Mouse (Mus musculus): Measurements from ENCODE around the gene Pak1ip1.

GRCm38 (mm10) chr13:41018236-41018635 is 17.4 kb downstream of the Pak1ip1 start:
- no peak for TF ChIP-seq CTCF (IDR thresholded peaks at IDR 0.05; ENCODE audit: low read depth)
- no peak for TF ChIP-seq EP300 (IDR thresholded peaks at IDR 0.05; ENCODE audit: low read depth)
